Mouse (Mus musculus): ENCODE data around the gene Stpg4.

DNA sequence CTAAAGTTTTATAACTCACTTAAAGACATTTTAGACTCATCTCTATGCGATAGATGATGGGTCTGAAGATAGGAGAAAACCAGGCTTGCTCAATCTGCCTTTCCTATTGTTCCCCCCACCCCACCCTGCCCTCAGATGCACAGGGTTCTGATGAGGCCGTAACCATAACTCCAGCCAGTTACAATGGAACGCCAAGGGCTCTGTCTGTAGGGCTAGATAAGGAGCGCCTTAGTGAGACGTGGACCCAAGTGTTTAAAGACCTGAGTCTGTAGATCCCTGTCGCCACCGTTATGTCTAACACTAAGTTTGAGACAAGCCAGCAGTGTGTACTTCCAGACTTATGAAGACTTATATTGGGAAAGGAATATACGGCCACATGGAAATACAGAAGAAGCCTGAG is 72.1 kb downstream of the Stpg4 start:
- TF ChIP-seq CTCF (IDR thresholded peaks at IDR 0.05; ENCODE audit: extremely low read depth, insufficient read length, insufficient replicate concordance, low read depth, low read length), result no peak
- no peak for TF ChIP-seq POLR2A (IDR thresholded peaks at IDR 0.05; ENCODE audit: low read depth, low read length)
